8 mouse cellular contexts compared by ENCODE assay signal in genomic region chr11:119186989-119187799, GRCm38 (mm10). TPM values are rescaled to one million over a fixed set of nuclear protein-coding genes. Genes with fewer than 3 reads are reported as not detected.
A peak's percentile ranks its signal among the peaks of the same experiment; 100 is the strongest.
DNase-seq lines count a peak whose midpoint lies in the region; ATAC-seq and TF ChIP-seq lines count a peak whose summit lies in the region.

No protein-coding gene starts in this region.

- 44% methylated on average over 25 of the region's 25 CpGs for WGBS in heart, embryonic 12.5 days
- 46% methylated on average over 25 of the region's 25 CpGs for WGBS in kidney, embryonic 15.5 days
- 45% methylated on average over 25 of the region's 25 CpGs for WGBS in liver, postnatal 0 days (ENCODE audit: insufficient replicate concordance)
- WGBS in neural tube, embryonic 13.5 days = 42% methylated on average over 25 of the region's 25 CpGs

- H3K4me3 ChIP-seq in heart, embryonic 12.5 days = no peak overlapping the region
- H3K4me3 ChIP-seq in kidney, embryonic 15.5 days (replicated peaks) = no peak overlapping the region
- no peak overlapping the region for H3K4me3 ChIP-seq in liver, postnatal 0 days (ENCODE audit: low read depth, low read length)
- H3K4me3 ChIP-seq in neural tube, embryonic 13.5 days = no peak overlapping the region

- TF ChIP-seq EP300 in liver, postnatal 0 days (IDR thresholded peaks at IDR 0.05; ENCODE audit: low read depth) = no peak

- H3K9ac ChIP-seq in heart, embryonic 12.5 days = peak overlapping the region; percentile 21; the same call in 1 of the 2 replicates
- no peak overlapping the region for H3K9ac ChIP-seq in kidney, embryonic 15.5 days
- H3K9ac ChIP-seq in liver, postnatal 0 days (replicated peaks) = no peak overlapping the region
- peak overlapping the region; percentile 12; the same call in 1 of the 2 replicates for H3K9ac ChIP-seq in neural tube, embryonic 13.5 days

- peak; percentile 80 for TF ChIP-seq CTCF in liver, postnatal 0 days (IDR thresholded peaks at IDR 0.05; ENCODE audit: low read depth)

- H3K27ac ChIP-seq in heart, embryonic 12.5 days (ENCODE audit: poor library complexity, severe bottlenecking) = no peak overlapping the region
- no peak overlapping the region for H3K27ac ChIP-seq in kidney, embryonic 15.5 days
- H3K27ac ChIP-seq in liver, postnatal 0 days (ENCODE audit: low read depth) = no peak overlapping the region
- H3K27ac ChIP-seq in neural tube, embryonic 13.5 days (replicated peaks) = 0 out of 2 replicates have a peak overlapping the region, but pooled peaks have one; percentile 15

- H3K36me3 ChIP-seq in heart, embryonic 12.5 days = no peaks in the 10 kb centered on the region
- H3K36me3 ChIP-seq in kidney, embryonic 15.5 days = no peaks in the 10 kb centered on the region
- H3K36me3 ChIP-seq in liver, postnatal 0 days (replicated peaks; ENCODE audit: insufficient read depth, low read length) = no peaks in the 10 kb centered on the region
- H3K36me3 ChIP-seq in neural tube, embryonic 13.5 days = no peaks in the 10 kb centered on the region

- peaks cover 43% of the 10 kb centered on the region for H3K4me1 ChIP-seq in heart, embryonic 12.5 days (replicated peaks)
- H3K4me1 ChIP-seq in kidney, embryonic 15.5 days = peaks cover 42% of the 10 kb centered on the region
- peaks cover 24% of the 10 kb centered on the region for H3K4me1 ChIP-seq in liver, postnatal 0 days (ENCODE audit: insufficient read depth)
- peaks cover 77% of the 10 kb centered on the region for H3K4me1 ChIP-seq in neural tube, embryonic 13.5 days (replicated peaks)

- no peak overlapping the region for H3K4me2 ChIP-seq in heart, embryonic 12.5 days
- no peak overlapping the region for H3K4me2 ChIP-seq in kidney, embryonic 15.5 days
- no peak overlapping the region for H3K4me2 ChIP-seq in liver, postnatal 0 days (ENCODE audit: low read depth, low read length)
- H3K4me2 ChIP-seq in neural tube, embryonic 13.5 days = 0 out of 2 replicates have a peak overlapping the region, but pooled peaks have one; percentile 11

- DNase-seq in CD4-positive helper T cell, adult 2 months (ENCODE audit: low read depth, low spot score) = peak; percentile 73
- peak; percentile 74 to 81 for DNase-seq in adrenal gland, adult 18-20 months (ENCODE audit: low spot score in 2 of 2)
- peak; percentile 52 for DNase-seq in embryo, embryonic 11.5 days (ENCODE audit: low read depth, low spot score)
- peak; percentile 79 for DNase-seq in liver, postnatal 0 days
- DNase-seq in thymus, adult 18-20 months = peak; percentile 39 to 53

- H3K9me3 ChIP-seq in heart, embryonic 12.5 days (replicated peaks) = no peaks in the 10 kb centered on the region
- H3K9me3 ChIP-seq in kidney, embryonic 15.5 days (replicated peaks) = no peaks in the 10 kb centered on the region
- no peaks in the 10 kb centered on the region for H3K9me3 ChIP-seq in liver, postnatal 0 days (ENCODE audit: low read length)
- H3K9me3 ChIP-seq in neural tube, embryonic 13.5 days = no peaks in the 10 kb centered on the region

- H3K27me3 ChIP-seq in heart, embryonic 12.5 days (replicated peaks) = 0 out of 2 replicates have a peak, but pooled peaks cover 4% of the 10 kb centered on the region
- H3K27me3 ChIP-seq in kidney, embryonic 15.5 days = 0 out of 2 replicates have a peak, but pooled peaks cover 6% of the 10 kb centered on the region
- no peaks in the 10 kb centered on the region for H3K27me3 ChIP-seq in liver, postnatal 0 days (ENCODE audit: insufficient read depth, low read length)
- H3K27me3 ChIP-seq in neural tube, embryonic 13.5 days = no peaks in the 10 kb centered on the region

- no peak for ATAC-seq in heart, embryonic 12.5 days (ENCODE audit: insufficient number of reproducible peaks, low FRiP score)
- 0 out of 2 replicates have a peak, but pooled peaks have one; percentile 30 for ATAC-seq in kidney, embryonic 15.5 days (replicated peaks; ENCODE audit: low FRiP score)
- no peak for ATAC-seq in liver, postnatal 0 days
- ATAC-seq in neural tube, embryonic 13.5 days (ENCODE audit: low read depth) = 0 out of 2 replicates have a peak, but pooled peaks have one; percentile 10

RNA-seq across cellular contexts. Expression of gene Tbc1d16, which starts 41.1 kb away (rescaled TPM):
- 10 to 100 TPM; 17.7 to 30.8 TPM for total RNA-seq in adrenal gland, adult 18-20 months (2021)
- polyA plus RNA-seq in heart, embryonic 12.5 days (2016; fragmentation: Nextera tagmentation; extraction: Ambion mirVana) = 7.4 and 7.5 TPM in 2 replicates
- polyA plus RNA-seq in kidney, embryonic 15.5 days (2015; fragmentation: Nextera tagmentation; extraction: Ambion mirVana) = 12.8 and 15.0 TPM in 2 replicates
- polyA plus RNA-seq in liver, postnatal 0 days (2015; fragmentation: Nextera tagmentation; extraction: Ambion mirVana) = 1.0 and 1.5 TPM in 2 replicates
- polyA plus RNA-seq in neural tube, embryonic 13.5 days (2015; fragmentation: Nextera tagmentation; extraction: Ambion mirVana) = 49.0 and 50.8 TPM in 2 replicates

RNA-seq across cellular contexts. Expression of gene Ccdc40, which starts 41.2 kb away (rescaled TPM):
- total RNA-seq in adrenal gland, adult 18-20 months (2021) = 1 to 10 TPM; 1.2 to 1.3 TPM
- 3.1 and 3.7 TPM in 2 replicates for polyA plus RNA-seq in heart, embryonic 12.5 days (2016; fragmentation: Nextera tagmentation; extraction: Ambion mirVana)
- 4.6 and 6.5 TPM in 2 replicates for polyA plus RNA-seq in kidney, embryonic 15.5 days (2015; fragmentation: Nextera tagmentation; extraction: Ambion mirVana)
- polyA plus RNA-seq in liver, postnatal 0 days (2015; fragmentation: Nextera tagmentation; extraction: Ambion mirVana) = 0.89 and 0.95 TPM in 2 replicates
- polyA plus RNA-seq in neural tube, embryonic 13.5 days (2015; fragmentation: Nextera tagmentation; extraction: Ambion mirVana) = 15.7 and 15.8 TPM in 2 replicates

Comparison
In these comparisons a context has a peak if more than half of its experiments do, and no peak if none do; other contexts are left out.
1. ATAC-seq: peak in kidney, embryonic 15.5 days (single experiment) and neural tube, embryonic 13.5 days (single experiment); none in heart, embryonic 12.5 days (single experiment) and liver, postnatal 0 days (single experiment).
2. H3K9ac ChIP-seq: peak in heart, embryonic 12.5 days (single experiment) and neural tube, embryonic 13.5 days (single experiment); none in kidney, embryonic 15.5 days (single experiment) and liver, postnatal 0 days (single experiment).
3. Peak in every context shown above with its lines, with median percentiles within 50 percentile points of each other: DNase-seq.